Mouse (Mus musculus) spleen, postnatal 10 days (tissue): ENCODE measurements at regions not wholly inside any gene's neighbourhood (a gene's known extent, or its start where the extent isn't known, plus 50 kb on each side); places are given as distances from the start of the nearest gene placed in this dataset.

Source experiments
- DNase-seq, 2 experiments: peaks; one replicate each; pipeline ENCODE4 v3.0.0; 2021 to 2022; ENCODE audit warnings: low spot score in 2 of 2

DNA sequence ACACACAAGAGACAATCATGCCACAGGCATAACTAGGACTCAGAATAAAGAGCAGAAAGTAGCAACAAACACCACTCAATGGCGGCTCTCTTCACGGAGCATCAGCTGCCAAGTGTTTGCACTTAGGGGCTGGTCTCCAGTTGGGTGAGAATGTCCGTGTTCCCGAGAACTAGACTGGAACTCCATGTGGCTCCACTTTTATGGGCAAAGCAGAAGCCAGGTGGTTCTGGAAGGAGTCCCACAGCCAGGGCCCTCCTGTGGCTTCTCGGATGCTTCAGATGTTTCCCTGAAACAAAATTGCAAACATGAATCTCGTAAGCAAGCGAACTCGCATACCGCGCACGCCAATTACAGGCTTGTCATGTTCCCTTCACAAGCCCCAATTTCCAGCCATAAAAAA is 113.7 kb upstream of the Mgmt start:
- DNase-seq = no peak

GRCm38 (mm10) chr7:136791162-136791561 is 103.3 kb upstream of the Mgmt start:
- no peak for DNase-seq

- no peak for DNase-seq
Observed at GRCm38 (mm10) chr7:136792131-136792530, 102.3 kb upstream of the Mgmt start.

DNA sequence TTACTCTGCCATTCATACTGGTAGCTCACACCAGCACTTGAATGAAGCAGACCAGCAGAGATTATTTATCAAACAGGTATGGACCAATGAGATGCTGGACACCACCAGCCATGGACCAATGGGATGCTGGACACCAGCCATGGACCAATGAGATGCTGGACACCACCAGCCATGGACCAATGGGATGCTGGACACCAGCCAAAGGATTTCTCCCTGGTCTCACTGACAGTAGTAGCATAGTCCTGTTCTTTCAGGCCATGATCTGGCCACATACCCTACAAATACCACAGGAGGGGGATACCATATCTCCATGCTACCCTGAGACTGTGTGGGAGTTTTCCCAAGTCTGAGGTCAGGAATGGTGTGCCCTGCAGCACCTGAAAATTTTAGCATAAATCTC is 98.0 kb upstream of the Mgmt start:
- DNase-seq = no peak

- DNase-seq = no peak
Observed at GRCm38 (mm10) chr7:136797780-136798435, 96.5 kb upstream of the Mgmt start.

- no peak for DNase-seq
Observed at GRCm38 (mm10) chr7:136798605-136799004, 95.8 kb upstream of the Mgmt start.

- no peak for DNase-seq
Observed at GRCm38 (mm10) chr7:136807101-136807500, 87.3 kb upstream of the Mgmt start.

DNA sequence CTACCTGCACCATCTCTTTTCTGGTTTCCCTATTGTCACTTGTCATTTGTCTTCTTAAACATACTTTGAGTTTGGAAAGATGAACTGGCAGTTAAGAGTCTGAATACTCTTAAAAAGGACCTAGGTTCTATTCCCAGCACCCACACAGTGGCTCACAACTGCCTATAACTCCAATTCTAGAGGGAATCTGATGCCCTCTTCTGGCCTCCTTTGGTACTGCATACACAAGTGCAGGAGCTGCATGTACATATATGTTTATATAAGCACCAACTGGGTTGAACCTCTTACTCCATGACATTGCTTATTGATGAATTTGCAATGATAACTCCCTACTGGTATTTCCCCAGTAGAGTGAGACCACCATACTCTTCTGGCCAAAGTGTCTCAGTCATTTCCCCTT is 86.4 kb upstream of the Mgmt start:
- no peak for DNase-seq

GRCm38 (mm10) chr7:136809576-136809975 is 84.8 kb upstream of the Mgmt start:
- no peak for DNase-seq

DNA sequence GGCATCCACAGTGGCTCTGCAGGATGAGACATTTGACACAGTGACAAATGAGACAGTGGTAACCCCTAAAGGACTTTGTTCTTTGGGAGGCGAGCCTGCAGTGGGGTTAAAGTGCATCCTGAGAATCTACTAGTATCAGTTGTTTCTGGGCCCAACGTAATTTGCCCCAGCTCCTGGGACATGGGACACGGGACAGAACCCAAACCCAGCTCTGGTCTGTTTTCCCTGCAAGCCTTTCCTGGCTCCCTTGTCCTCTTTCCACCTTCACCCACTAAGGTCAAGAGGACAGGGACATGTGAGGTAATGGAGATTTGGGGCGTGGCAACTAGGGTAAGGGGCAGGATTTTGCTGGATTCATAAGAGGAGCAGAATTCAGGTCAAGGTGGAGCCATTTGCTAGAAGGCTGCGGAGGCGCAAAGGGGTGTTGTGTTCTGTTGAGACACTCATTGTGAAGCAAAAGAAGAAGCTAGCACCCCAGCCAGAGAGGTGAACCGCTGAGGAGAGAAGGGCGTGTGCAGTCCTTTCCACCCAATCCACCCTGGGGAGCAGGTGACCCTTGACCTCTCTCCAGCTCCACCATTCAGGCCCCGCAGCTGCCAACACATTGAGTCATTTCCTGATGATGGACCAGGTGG is 80.6 kb upstream of the Mgmt start:
- no peak for DNase-seq

DNA sequence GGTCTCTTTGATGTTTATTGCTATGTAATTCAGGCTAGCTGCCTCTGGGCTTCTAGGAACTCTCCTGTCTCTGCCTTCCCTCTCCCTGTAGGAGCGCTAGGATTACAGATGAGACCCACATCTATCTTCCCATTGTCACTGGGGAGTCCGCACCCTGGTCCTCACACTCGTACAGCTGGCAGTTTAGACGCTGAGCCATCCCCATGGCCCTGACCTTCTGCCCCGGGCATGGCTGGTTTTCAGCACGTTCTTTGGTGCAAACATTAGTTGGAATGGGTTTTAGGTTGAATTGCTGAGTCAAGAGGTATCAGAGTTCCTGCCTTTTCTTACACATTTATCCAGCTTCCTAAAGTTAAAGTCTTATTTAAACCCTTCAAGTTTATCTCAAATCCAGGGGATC is 79.7 kb upstream of the Mgmt start:
- no peak for DNase-seq

- no peak for DNase-seq
Observed at GRCm38 (mm10) chr7:136820291-136820690, 74.1 kb upstream of the Mgmt start.

GRCm38 (mm10) chr7:136825647-136826046 is 68.8 kb upstream of the Mgmt start:
- no peak for DNase-seq

DNA sequence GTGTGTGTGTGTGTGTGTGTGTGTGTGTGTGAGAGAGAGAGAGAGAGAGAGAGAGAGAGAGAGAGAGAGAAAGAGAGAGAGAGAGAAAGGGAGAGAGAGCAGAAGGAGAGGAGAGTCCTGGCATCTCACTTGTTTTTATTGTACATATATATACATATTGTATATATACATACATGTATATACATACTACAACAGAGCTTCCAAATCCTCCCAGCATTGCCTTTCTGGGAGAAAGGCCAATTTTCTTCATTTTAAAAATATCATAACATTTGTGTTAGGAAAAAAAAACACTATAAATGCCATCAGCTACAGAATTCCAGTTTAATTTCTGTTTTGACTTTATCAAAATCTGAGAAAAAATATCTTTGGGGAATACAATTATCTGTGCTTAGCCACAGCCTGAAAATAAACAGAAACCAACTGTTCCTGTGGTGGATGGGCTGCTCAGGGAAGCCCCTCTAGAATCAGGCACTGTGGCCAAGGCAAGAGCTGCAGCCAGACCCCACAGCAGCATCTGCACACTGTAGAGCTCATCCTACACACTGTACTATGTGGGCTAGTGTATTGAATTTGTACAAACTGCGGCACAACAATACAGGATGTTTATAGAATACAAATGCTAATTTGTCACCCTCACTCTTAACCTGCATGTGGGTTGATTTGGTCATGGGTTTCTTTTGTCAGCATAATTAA is 64.6 kb upstream of the Mgmt start:
- DNase-seq = no peak

GRCm38 (mm10) chr7:136832419-136832818 is 62.0 kb upstream of the Mgmt start:
- no peak for DNase-seq

GRCm38 (mm10) chr7:136838971-136839370 is 55.4 kb upstream of the Mgmt start:
- DNase-seq = no peak

DNA sequence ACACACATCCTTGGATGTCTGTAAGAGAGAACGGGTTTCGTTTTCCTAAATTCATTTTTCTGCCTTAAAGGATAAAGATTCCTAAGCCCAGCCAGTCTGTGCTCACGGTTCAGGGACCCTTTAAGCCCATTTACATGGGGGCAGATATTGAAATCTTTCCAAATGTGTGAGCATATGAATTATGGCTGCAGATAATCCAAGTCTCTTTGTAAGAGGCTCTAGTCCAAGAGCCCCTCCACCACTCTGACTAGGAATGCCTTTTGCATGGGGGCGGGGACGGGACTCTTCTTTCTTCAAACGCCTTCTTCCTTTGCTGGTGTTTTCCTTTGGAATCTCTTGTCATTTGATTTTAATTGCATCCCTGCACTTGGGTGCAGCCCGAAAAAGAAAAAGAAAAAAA is 54.2 kb upstream of the Mgmt start:
- no peak for DNase-seq

GRCm38 (mm10) chr7:136842751-136843150 is 51.7 kb upstream of the Mgmt start:
- no peak for DNase-seq

DNA sequence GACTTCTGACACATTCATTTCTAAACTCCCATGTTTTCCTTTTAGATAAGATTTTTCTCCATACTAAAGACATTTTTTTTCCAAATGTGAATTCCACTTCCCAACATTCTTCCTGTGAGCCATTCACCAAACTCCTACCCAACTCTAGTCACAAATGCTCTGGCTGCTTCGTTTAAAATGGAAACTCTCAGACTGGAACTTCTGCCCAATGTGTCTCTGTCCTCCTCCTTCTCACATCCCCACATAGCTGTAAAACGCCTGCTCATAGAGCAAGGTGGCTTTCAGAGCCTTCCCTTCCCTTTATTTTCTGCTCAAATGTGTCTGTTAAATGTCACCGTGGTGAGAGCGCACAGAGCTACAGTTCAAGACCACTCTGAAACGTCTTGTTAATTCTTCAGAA is 50.1 kb upstream of the Mgmt start:
- DNase-seq = no peak
